Mouse (Mus musculus): ENCODE data around the gene Nbea. TPM values are rescaled to one million over a fixed set of nuclear protein-coding genes. Genes with fewer than 3 reads are reported as not detected.

Gene Nbea
- total RNA-seq, 1 experiment, result 9.1 TPM

- Histone ChIP-seq H3K4me1 (ENCODE audit: control insufficient read depth in 2 of 2, insufficient read depth in 2 of 2, low read length in 2 of 2, poor library complexity in 1 of 2) (peaks cover 0 to 15% of the 10 kb centered on the region in 2 experiments; a peak in 2 of 4 replicates), H3K27ac (ENCODE audit: insufficient read depth, low read depth, low read length, poor library complexity, severe bottlenecking) (no peak overlapping the region), H3K9me3 (ENCODE audit: control insufficient read depth, insufficient read depth, low read depth, low read length) (no peaks in the 10 kb centered on the region), H3K4me3 (ENCODE audit: insufficient read depth in 1 of 2, low read depth in 1 of 2, low read length in 2 of 2, poor library complexity in 1 of 2, severe bottlenecking in 1 of 2) (no peak overlapping the region), H3K36me3 (ENCODE audit: control insufficient read depth, insufficient read depth, low read length, poor library complexity, severe bottlenecking) (no peaks in the 10 kb centered on the region), H3K9ac (ENCODE audit: insufficient read depth, low read depth, low read length, poor library complexity, severe bottlenecking) (no peak overlapping the region)
- no peak for DNase-seq (ENCODE audit: low read depth, low spot score)
- in situ Hi-C loops (cut with MboI; ENCODE audit: low sequenced_read_pairs in 2 of 2, unreplicated experiment in 2 of 2), result no loop called here
- no peak for TF ChIP-seq ZNF384 (IDR thresholded peaks at IDR 0.05; ENCODE audit: low read depth, low read length)
- no peak for TF ChIP-seq HCFC1 (IDR thresholded peaks at IDR 0.05; ENCODE audit: borderline replicate concordance, insufficient read depth, low read length)
- no peak for TF ChIP-seq MAFK (IDR thresholded peaks at IDR 0.05; ENCODE audit: insufficient read depth, low read depth, low read length)
- no peak for TF ChIP-seq ZC3H11A (IDR thresholded peaks at IDR 0.05; ENCODE audit: borderline replicate concordance, low read depth, low read length)
- TF ChIP-seq CHD2 (IDR thresholded peaks at IDR 0.05; ENCODE audit: low read depth, low read length), result no peak
Measured at GRCm38 (mm10) chr3:55590291-55590690, 593.2 kb downstream of the Nbea start.

DNA sequence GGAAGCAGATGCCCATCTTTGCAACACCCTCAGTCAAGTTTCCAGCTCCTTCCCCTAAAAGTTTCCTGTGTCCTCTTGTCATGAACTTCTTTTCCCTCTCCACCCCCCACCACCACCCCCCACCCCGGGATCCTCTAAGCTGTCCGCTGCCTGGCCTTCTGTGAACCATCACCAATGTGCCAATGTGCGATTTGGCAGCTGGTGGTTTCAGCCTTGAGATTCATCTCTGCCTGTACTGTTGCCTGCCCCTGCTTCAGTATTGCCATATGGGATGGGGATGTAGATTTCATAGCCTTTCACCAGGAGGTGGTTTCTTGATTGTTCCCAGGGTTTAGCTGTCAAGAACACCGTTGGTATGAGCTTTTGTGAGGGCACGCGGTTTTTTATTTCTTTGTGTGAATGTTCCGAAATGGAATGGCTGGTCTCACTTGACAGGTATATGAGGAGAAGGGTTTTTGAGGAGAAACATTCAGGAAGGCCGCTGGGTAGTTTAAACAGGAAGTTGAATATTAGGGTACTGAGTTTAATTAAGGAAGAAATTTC is 594.0 kb downstream of the Nbea start:
- DNase-seq (ENCODE audit: low read depth, low spot score), result no peak

GRCm38 (mm10) chr3:55587972-55588946 is 595.2 kb downstream of the Nbea start:
- no peaks in the 10 kb centered on the region for H3K36me3 ChIP-seq (ENCODE audit: control insufficient read depth, insufficient read depth, low read length, poor library complexity, severe bottlenecking)
- peaks cover 0 to 13% of the 10 kb centered on the region in 2 experiments; a peak in 2 of 4 replicates for H3K4me1 ChIP-seq (ENCODE audit: control insufficient read depth in 2 of 2, insufficient read depth in 2 of 2, low read length in 2 of 2, poor library complexity in 1 of 2)
- no peak for DNase-seq (ENCODE audit: low read depth, low spot score)
- H3K27ac ChIP-seq (ENCODE audit: insufficient read depth, low read depth, low read length, poor library complexity, severe bottlenecking), result no peak overlapping the region
- no peak overlapping the region for H3K4me3 ChIP-seq (ENCODE audit: insufficient read depth in 1 of 2, low read depth in 1 of 2, low read length in 2 of 2, poor library complexity in 1 of 2, severe bottlenecking in 1 of 2)
- H3K9me3 ChIP-seq (ENCODE audit: control insufficient read depth, insufficient read depth, low read depth, low read length), result no peaks in the 10 kb centered on the region
- in situ Hi-C loops (cut with MboI; ENCODE audit: low sequenced_read_pairs in 2 of 2, unreplicated experiment in 2 of 2), result no loop called here
- H3K9ac ChIP-seq (ENCODE audit: insufficient read depth, low read depth, low read length, poor library complexity, severe bottlenecking), result 0 out of 2 replicates have a peak overlapping the region, but pooled peaks have one; percentile 26
- TF ChIP-seq HCFC1 (IDR thresholded peaks at IDR 0.05; ENCODE audit: borderline replicate concordance, insufficient read depth, low read length), result no peak
- TF ChIP-seq CHD2 (IDR thresholded peaks at IDR 0.05; ENCODE audit: low read depth, low read length), result no peak
- no peak for TF ChIP-seq ZNF384 (IDR thresholded peaks at IDR 0.05; ENCODE audit: low read depth, low read length)
- no peak for TF ChIP-seq MAFK (IDR thresholded peaks at IDR 0.05; ENCODE audit: insufficient read depth, low read depth, low read length)
- TF ChIP-seq ZC3H11A (IDR thresholded peaks at IDR 0.05; ENCODE audit: borderline replicate concordance, low read depth, low read length), result no peak

More for the DNA sequence above, 594.0 kb downstream of the Nbea start:
- Histone ChIP-seq H3K4me1 (ENCODE audit: control insufficient read depth in 2 of 2, insufficient read depth in 2 of 2, low read length in 2 of 2, poor library complexity in 1 of 2) (peaks cover 0 to 15% of the 10 kb centered on the region in 2 experiments; a peak in 2 of 4 replicates), H3K9me3 (ENCODE audit: control insufficient read depth, insufficient read depth, low read depth, low read length) (no peaks in the 10 kb centered on the region), H3K9ac (ENCODE audit: insufficient read depth, low read depth, low read length, poor library complexity, severe bottlenecking) (no peak overlapping the region), H3K36me3 (ENCODE audit: control insufficient read depth, insufficient read depth, low read length, poor library complexity, severe bottlenecking) (no peaks in the 10 kb centered on the region), H3K4me3 (ENCODE audit: insufficient read depth in 1 of 2, low read depth in 1 of 2, low read length in 2 of 2, poor library complexity in 1 of 2, severe bottlenecking in 1 of 2) (no peak overlapping the region), H3K27ac (ENCODE audit: insufficient read depth, low read depth, low read length, poor library complexity, severe bottlenecking) (no peak overlapping the region)
- in situ Hi-C loops (cut with MboI; ENCODE audit: low sequenced_read_pairs in 2 of 2, unreplicated experiment in 2 of 2), result no loop called here
- TF ChIP-seq CHD2 (IDR thresholded peaks at IDR 0.05; ENCODE audit: low read depth, low read length) (no peak), ZNF384 (IDR thresholded peaks at IDR 0.05; ENCODE audit: low read depth, low read length) (no peak), HCFC1 (IDR thresholded peaks at IDR 0.05; ENCODE audit: borderline replicate concordance, insufficient read depth, low read length) (no peak), ZC3H11A (IDR thresholded peaks at IDR 0.05; ENCODE audit: borderline replicate concordance, low read depth, low read length) (no peak), MAFK (IDR thresholded peaks at IDR 0.05; ENCODE audit: insufficient read depth, low read depth, low read length) (no peak)

- no peaks in the 10 kb centered on the region for H3K9me3 ChIP-seq (ENCODE audit: control insufficient read depth, insufficient read depth, low read depth, low read length)
- H3K4me1 ChIP-seq (ENCODE audit: control insufficient read depth in 2 of 2, insufficient read depth in 2 of 2, low read length in 2 of 2, poor library complexity in 1 of 2), result peaks cover 0 to 10% of the 10 kb centered on the region in 2 experiments; a peak in 2 of 4 replicates
- no peak overlapping the region for H3K27ac ChIP-seq (ENCODE audit: insufficient read depth, low read depth, low read length, poor library complexity, severe bottlenecking)
- in situ Hi-C loops (cut with MboI; ENCODE audit: low sequenced_read_pairs in 2 of 2, unreplicated experiment in 2 of 2), result no loop called here
- DNase-seq (ENCODE audit: low read depth, low spot score), result no peak
- no peaks in the 10 kb centered on the region for H3K36me3 ChIP-seq (ENCODE audit: control insufficient read depth, insufficient read depth, low read length, poor library complexity, severe bottlenecking)
- H3K4me3 ChIP-seq (ENCODE audit: insufficient read depth in 1 of 2, low read depth in 1 of 2, low read length in 2 of 2, poor library complexity in 1 of 2, severe bottlenecking in 1 of 2), result no peak overlapping the region
- no peak overlapping the region for H3K9ac ChIP-seq (ENCODE audit: insufficient read depth, low read depth, low read length, poor library complexity, severe bottlenecking)
- no peak for TF ChIP-seq ZC3H11A (IDR thresholded peaks at IDR 0.05; ENCODE audit: borderline replicate concordance, low read depth, low read length)
- no peak for TF ChIP-seq ZNF384 (IDR thresholded peaks at IDR 0.05; ENCODE audit: low read depth, low read length)
- no peak for TF ChIP-seq MAFK (IDR thresholded peaks at IDR 0.05; ENCODE audit: insufficient read depth, low read depth, low read length)
- no peak for TF ChIP-seq CHD2 (IDR thresholded peaks at IDR 0.05; ENCODE audit: low read depth, low read length)
- no peak for TF ChIP-seq HCFC1 (IDR thresholded peaks at IDR 0.05; ENCODE audit: borderline replicate concordance, insufficient read depth, low read length)
Measured at GRCm38 (mm10) chr3:55587434-55587971, 596.0 kb downstream of the Nbea start.

All from ES-E14 (cell line).